Mouse (Mus musculus) neutrophil, adult 5-6 weeks (primary cell): Measurements from ENCODE around the gene Nob1. TPM values are rescaled to one million over a fixed set of nuclear protein-coding genes. Genes with fewer than 3 reads are reported as not detected.

Experiments used
- ATAC-seq: fragments of 151-379, 151-347 bp; 2 replicates; pipeline ENCODE4 v1.8.0; 2017; ENCODE audit warnings: mild to moderate bottlenecking, moderate TSS enrichment; ENCODE audit not compliant: insufficient number of reproducible peaks, poor library complexity, low FRiP score, severe bottlenecking; ENCODE audit errors: extremely low read depth
- total RNA-seq: library from RNA; stranded (forward); fragments of 200-1000 nt; gene quantifications from 2 replicates; pipeline ENCODE4 v1.2.3, GENCODE M21; 2017

Nob1 gene
- total RNA-seq, 1 experiment from 2014 or later = 17.6 TPM

DNA sequence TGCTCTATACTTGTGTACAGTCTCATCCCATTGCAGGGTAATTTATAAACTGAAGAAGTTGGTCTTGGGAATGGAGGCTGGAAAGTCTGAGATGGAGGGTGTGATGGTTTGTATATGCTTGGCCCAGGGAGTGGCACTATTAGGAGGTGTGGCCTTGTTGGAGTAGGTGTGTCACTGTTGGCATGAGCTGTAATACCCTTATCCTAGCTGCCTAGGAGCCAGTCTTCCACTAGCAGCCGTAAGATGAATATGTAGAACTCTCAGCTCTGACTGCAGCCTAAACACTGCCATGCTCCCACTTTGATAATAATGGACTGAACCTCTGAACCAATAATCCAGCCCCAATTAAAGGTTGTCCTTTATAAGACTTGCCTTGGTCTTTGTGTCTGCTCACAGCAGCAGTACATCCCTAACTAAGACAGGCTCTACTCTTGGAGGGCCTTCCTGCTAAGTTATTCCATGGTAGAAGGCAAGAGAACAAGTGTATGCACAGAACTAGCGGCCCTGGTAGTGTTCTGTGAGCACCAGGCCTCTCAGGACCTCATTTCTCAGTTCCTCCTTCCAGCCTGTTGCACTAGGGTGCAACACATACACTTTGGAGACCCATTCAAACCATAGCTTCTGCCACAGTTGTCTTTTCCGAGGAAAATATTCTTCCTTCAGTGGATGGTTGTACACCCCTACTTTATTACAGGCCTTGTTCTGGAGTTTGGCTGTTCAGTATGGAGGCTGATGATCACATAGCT, 15.2 kb upstream of the Nob1 start:
- no peak for ATAC-seq

DNA sequence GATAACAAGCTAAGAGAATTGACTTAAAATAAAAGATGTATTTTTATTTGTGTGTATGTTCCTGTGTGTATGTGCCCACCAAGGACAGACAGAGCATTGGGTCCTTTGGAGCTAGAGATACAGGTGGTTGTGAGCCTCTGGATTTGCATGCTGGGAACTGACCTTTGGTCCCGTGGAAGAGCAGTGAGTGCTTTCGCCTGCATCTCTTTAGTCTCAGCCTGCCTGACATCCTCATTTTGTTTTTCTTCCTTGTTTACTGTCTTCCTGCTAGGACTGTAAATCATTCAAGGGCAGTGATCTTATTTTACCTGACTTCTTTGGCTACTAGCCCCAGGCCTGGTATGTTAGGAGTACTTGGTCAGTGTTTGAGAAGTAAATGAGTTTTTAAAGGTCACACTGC, 12.9 kb upstream of the Nob1 start:
- ATAC-seq = no peak

DNA sequence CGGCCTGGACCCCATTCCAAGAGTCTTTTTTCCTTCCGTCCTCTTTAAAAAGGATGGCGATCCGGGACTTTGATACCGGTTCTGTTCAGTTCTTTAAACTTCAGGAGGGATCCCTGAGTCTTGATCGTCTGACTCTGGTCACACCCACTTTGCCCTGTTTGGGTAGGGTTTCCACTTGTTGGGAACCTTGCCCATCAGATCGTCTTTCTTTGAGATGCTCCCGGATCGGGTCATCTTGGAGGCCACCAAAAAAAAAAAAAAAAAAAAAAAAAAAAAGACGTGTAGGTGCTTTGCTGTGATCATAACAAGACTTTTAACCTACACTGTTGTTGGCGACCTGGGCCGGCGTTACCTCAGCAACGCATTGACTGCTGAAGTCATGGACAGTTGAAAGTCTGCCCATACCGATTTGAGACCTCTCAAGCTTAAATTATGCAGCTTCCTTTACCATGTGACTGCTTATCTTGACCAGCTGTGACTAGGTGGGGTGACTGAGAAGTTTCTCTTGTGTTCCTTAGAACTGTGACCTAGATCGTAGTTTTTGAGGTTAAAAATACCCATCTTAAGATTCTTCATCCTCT, 12.1 kb upstream of the Nob1 start:
- peak; percentile 27; the same call in 1 of the 2 replicates for ATAC-seq

DNA sequence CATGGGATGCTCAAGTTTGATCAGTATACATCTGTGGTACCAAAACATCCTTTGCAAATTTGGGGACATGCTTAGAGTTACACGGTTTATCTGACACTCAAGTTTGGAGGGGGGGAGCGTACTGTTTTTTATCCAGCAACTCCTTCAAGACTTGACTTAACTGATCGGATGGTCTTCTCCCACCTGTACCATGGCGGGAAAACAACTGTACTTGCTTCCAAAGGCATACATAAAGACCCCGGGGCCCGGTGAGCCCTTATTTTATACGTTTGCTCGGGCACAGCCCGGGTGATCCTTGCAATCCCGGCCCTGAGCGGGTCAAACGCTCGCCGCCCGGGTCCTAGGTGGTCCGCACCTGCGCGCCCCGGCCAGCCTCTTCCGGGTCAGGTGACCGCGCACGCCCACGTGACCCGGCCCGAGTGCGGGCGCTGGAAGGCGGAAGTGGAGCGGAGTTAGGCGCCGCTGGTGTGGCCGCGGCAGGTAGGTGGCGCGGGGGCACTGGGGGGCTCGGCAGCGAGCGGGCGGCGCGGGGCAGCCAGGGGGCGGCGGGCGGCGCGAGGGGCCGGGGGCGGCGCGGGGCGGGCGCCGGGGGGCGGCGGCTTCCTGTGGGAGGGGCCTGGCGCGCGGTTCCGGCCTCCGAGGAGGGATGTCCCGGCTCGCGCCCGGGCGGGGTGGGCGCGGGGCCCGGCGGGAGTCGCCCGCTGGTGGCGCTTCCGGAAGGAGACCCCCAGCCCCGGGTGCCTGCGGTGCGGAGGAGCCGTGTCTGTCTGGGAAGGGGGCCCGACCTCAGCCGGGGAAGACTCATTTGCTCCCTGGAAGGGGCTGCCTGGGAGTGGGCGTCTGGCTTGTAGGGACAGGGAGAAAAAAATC, 11.3 kb upstream of the Nob1 start, which contains the start of gene Wwp2:
Gene Wwp2 (plus strand): TSS at position 404 of the 870 bp plus-strand sequence.
- ATAC-seq = peak; percentile 69

DNA sequence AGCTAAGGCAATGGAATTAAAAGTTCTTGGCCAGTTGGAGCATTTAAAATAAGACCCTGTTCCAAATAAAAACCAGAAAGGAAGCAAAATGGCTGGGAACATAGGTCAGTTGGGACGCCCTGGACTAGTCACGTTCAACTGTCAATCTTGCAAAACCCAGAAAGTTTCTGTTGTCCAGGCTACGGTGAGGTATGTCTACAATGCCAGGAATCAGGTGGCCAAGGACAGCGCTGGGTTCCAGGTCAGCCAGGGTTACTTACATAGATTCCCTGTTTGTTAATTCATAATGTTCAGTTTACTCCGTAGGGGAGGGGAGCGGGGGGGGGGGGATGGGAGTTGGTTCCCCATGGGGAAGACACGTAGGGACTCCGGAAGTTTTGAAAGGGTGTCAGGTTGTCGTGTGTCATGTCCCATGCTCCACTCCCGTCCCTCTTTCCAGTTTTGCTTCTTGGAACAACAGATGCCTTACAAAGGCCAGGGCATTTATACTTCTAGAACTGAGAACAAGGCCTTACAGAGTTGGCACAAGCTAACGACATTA, 10.6 kb upstream of the Nob1 start:
- no peak for ATAC-seq

DNA sequence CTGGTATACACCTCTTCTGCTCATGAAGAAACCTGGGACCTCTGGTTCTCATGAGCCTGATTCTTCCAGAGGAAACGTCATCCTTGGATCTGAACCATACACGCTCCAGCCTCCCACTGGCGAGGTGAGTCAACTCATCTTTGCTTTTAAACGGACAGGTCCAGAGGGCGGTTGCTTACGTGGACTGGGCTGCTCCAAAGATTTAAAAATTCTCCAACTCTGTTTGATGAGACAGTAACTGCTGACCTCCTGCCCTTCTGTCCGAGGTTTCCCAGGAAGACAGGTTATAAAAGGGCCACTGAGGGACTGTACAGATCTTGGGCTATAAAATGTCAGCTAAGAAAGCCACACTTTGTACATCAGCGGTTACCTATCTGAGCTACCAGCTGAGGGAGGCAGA, 6.0 kb upstream of the Nob1 start:
- ATAC-seq = no peak

DNA sequence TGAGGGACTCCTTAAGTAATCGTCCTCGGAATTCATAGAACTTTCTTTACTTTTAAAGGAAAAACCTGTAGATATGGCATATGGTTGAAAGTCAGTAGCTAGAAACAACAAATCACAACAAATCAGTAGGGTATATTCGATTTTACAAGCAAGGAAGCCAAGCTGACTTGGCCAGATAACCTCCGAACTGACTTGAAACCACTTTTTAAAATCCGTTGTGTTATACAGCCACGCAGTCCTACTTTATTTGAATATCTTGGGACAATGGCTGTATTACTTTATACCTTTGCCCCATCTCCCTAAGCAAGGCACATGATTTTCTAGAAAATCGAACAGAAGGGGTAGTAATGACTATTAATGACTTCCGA, 363 bp upstream of the Nob1 start:
- ATAC-seq = no peak

DNA sequence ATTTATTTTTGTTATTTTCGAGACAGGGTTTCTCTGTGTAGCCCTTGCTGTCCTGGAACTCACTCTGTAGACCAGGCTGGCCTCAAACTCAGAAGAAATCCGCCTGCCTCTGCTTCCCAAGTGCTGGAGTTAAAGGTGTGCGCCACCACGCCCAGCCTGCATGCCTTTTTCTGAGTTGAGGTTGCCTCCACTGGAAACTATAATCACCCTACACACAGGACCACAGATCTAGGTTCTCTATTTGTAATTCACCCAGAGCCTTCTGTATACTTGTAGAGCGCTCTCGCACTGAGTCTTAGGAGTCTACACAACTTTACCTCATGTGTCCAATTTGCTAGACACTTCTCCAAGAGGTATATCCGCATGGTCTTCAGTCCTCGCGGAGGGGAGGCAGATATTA, 675 bp downstream of the Nob1 start:
- no peak for ATAC-seq

DNA sequence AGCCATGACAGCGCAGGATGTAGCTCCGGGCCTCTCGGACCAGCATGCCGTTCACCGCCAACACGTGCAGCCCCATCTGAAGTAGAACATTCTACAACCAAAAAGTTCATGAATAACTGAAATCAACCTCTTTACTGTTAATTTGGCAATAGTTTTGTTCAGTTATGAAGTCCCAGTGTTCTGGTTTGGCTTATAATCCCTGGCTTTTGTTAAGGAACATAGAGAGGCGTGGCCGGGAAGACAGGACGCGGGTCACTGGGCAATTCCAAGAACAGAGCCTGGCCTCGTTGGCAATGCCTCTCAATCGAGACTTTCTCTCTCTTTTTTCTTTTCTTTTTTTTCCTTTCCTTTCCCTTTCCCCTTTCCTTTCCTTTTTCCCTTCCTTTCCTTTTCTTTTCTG, 7.8 kb downstream of the Nob1 start:
- no peak for ATAC-seq

DNA sequence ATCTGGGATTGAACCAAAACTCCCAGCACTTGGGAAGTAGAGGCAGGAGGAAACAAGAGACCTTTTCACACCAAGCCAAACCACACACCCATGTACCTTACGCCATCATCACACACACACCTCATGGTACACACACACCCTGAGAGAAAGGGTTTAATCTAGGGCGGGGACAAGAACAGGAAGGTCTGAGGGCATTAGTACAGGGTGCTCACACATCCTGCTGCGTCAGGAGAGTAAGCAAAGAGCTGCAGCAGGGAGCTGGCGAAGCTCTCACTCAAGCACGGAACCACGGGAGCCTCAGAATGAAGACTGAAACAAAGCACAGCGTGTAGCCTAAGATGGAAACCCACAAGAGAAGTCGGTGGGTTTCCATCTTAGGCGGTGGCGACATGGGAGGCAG, 11.0 kb downstream of the Nob1 start:
- no peak for ATAC-seq

DNA sequence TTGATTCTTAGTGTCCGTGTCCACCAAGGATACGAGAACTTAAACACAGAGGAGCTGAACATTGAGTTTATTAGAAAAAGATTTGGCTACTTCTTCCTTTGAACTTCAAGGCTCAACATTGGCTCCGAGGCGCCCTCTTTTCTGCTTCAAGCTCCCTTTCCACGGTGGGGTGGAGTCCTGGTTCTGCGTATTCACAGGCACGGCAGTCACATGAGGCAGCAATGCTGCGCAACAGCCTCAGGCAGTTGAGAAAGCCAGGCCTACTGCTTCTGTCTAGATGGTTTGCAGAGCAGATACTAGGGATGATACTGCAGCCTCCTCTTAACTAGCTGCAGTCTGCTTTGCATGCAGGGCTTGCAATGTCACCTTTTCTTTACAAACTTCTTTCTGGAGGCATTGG, 12.3 kb downstream of the Nob1 start:
- ATAC-seq = no peak

DNA sequence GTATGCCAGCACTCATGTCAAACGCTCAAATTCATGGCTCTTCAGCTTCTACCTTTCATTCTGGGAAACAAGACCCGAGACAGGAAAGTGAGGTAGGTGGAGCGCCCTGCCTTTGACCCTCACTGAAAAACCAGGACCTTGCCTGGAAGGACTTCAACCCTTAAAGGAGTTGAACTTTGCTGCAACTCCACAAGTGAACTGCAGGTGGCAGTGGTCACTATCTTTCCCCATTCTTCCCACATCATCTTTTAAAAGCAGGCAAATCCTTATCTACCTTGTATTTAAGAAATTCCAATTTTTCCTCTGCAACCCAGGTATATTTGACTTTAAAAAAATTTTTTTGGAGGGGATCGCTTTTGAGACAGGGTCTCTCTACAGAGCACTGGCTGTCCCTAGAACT, 13.5 kb downstream of the Nob1 start:
- no peak for ATAC-seq

DNA sequence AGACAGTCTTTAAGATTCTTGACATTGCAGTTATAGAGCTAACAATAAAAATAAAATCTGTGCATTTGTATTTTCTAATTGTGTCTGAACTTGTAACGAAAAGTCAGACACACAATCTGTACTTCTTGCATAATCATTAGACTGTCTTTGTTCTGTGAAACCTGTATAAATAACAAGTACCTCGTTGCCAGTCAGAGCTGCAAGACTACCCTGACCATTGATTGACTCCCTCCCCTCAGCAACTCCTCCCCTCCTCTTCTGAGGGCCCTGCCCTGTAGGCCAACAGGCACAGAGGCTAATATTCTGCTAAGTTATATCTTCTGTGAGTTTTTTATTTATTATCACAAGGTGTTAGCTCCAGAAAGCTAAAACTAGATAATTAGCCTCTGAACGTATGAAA, 18.9 kb downstream of the Nob1 start:
- ATAC-seq = no peak

DNA sequence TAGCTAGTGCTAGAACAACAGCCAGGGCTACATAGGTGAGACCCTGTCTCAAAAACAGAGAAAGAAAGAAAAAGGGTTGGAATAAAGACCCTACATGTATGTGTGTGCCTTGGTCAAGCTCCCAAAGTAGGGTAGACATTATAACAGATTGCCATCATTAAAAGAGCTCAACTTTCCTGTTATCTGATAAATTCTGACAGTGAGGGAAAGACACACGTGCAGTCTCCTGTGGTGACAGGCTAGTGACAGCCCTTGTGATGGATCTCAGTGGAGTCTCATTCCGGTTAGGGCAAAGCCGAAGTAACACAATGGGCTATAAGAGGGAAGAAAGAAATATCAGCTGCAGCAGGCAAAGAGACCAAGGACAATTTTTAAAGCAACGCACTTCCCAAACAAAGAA, 20.8 kb downstream of the Nob1 start:
- no peak for ATAC-seq

DNA sequence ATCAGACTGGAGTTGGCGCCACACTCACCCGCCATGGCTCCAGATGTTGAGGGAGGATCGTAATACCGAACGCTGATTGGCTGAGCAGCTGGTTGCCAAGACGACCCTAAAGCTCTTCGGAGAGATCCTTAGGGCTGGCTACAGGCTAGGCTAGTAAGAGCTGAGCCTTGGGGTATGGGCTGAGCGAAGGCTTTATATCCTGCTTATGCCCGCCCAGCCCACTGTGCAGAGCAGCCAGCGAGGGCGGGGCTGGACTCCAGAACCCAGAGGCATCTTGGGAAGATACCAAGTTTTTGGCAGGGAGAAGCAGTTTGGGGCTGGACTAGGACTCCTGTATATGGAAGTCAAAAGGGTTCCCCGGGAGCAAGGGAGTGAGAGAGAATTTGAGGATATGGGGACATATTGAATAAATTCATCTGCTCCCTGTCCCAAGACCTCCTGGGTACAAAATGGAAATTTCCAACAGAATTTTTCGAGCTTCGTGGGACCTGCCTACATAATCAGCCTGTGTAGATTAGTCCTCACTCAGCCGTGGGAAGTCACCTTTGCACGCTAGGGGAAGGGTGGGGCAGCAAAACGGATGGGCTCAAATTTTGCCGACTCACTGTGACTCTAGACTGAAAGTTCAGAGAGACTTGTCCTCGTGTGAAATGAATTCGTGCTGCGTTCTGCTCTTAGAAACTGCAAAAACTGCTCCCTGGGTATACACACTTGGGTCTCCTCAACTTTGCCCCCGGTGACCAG, 21.6 kb downstream of the Nob1 start, which contains the start of gene Nqo1:
Gene Nqo1 (minus strand): TSS at position 169 of the 744 bp plus-strand sequence.
- peak; percentile 49; the same call in 1 of the 2 replicates for ATAC-seq

DNA sequence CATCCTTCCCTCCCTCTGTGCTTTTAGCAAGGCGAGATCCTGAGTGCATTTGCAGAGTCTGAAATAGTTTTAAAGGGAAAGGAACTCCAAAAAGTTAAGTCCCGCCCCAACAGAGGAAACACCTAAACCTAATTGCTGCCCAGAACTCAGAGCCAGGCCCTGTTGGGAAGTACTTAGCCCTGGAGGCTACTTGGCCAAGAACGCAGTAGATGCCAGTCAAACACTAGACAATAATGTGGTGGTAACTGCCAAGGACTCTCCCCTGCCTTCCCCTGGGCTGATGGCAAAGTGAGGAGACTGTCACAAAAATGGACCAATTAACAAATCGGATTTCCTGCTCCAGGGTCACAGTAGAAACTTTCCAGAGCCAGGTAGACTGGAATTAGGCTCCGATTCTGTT, 23.0 kb downstream of the Nob1 start:
- no peak for ATAC-seq

DNA sequence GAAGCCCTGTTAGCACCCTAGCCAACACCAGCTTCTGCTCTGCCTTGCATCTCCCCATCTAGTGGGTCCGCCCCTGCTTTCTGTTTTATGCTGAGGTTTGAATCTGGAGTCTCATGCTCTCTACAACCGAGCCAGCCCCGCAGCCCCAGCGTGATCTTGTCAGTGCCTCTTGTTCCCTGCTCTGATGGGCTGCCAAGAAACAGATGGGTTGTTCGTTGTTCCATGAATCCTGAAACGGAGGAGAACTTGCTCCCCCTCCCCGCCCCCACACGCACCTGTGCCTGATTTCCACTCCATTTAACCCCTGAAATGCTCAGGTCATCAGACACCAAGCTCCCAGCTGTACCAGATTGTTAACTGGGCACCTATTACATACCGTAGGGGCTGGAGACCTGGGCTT, 25.4 kb downstream of the Nob1 start:
- no peak for ATAC-seq

DNA sequence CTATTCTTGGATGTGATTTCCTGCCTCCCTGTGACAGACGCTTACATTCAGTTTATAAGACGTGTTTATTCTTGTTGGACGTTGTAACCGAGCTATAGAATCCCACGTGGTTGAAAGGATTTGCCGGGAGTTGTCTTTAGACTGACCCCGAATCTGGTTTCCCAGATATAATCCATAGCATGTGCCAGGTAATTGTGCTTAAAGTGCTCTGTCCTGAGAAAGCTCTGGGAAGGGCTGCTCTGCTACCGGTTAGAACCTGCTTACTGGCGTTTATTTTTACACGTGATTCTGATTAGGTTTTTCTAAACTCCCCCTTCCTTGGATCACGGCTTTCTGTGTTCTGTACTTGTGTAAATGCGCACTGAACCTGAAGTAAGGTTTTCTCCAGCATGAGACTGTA, 27.2 kb downstream of the Nob1 start:
- ATAC-seq = no peak

DNA sequence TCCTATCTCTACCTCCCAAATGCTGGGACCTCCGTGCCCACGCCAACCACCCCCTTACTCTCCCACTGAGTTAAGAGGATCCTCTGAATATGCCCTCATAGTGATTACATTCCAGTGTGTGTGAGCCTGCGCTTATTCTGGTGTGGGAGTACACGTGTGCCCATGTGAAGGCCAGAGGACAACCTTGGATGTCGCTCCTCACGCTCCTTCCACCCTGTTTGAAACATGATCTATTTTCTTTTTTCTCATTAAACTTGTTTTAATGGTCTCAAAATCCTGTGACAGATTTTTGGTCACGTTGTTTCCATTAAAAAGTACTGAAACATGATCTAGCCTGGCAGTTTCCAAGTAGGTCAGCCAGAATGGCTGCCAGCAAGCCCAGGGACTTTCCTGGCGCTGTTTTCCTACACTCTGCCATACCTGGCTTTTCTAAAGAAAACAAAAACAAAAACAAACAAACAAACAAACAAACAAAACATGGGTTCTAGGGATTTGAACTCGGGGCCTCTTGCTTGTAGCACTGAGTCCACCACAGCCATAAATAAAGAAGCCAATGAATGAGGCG, 28.7 kb downstream of the Nob1 start:
- no peak for ATAC-seq
